Mouse (Mus musculus) thymus, adult 2 months (tissue): ENCODE measurements around the gene Clmp.

Experiments
- CTCF ChIP-seq: fragments of 200-500 bp; IDR thresholded peaks from 2 replicates; pipeline ENCODE4 v1.5.1; 2012; ENCODE audit warnings: mild to moderate bottlenecking, control low read depth, low read length, moderate library complexity, borderline replicate concordance; ENCODE audit not compliant: control insufficient read depth, poor library complexity, insufficient read depth; ENCODE audit errors: extremely low read depth
- POLR2A ChIP-seq: fragments of 200-500 bp; IDR thresholded peaks from 2 replicates; pipeline ENCODE4 v1.6.1; 2012; ENCODE audit warnings: mild to moderate bottlenecking, low read length, control low read depth, moderate library complexity; ENCODE audit not compliant: control insufficient read depth, poor library complexity, insufficient read depth; ENCODE audit errors: extremely low read depth

GRCm38 (mm10) chr9:40649444-40649843, 36.3 kb upstream of the Clmp start:
- TF ChIP-seq CTCF (no peak), POLR2A (no peak)
